Mouse (Mus musculus) cortical plate, adult 2 months (tissue): Measurements from ENCODE around the gene Sft2d1.

ENCODE experiments used
- CTCF ChIP-seq: fragments of 200-500 bp; IDR thresholded peaks from 2 replicates; pipeline ENCODE4 v1.5.1; 2011; ENCODE audit warnings: mild to moderate bottlenecking, control low read depth, low read length; ENCODE audit not compliant: insufficient read depth; ENCODE audit errors: extremely low read depth
- POLR2A ChIP-seq: fragments of 200-500 bp; IDR thresholded peaks from 2 replicates; pipeline ENCODE4 v1.6.1; 2011; ENCODE audit warnings: mild to moderate bottlenecking, low read length, control low read depth; ENCODE audit not compliant: insufficient read depth; ENCODE audit errors: extremely low read depth

DNA sequence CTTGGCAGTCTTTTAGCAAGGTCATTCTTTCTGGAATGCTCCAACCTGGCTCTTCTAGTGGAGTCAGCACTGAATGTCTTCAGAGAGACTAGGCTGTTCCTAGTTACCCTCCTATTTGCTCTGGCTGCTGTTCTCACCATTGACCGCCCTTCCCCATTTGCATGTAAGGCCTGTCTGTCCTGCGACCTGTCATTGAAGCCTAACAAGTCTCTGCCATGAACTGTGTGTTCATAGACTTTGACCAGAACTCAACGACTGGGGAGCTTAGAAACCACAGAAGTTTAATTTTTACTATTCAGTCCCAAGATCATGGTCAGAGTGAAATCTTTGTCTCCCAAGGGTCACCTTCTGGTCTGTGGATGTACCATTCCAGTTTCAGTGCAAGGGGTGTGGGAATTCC lies 3.1 kb downstream of the Sft2d1 start:
- TF ChIP-seq POLR2A (no peak), CTCF (no peak)
